In genomic region chr3:65528614-65529470, GRCm38 (mm10) we compare ENCODE assay signal across 8 mouse cellular contexts. TPM values are rescaled to one million over a fixed set of nuclear protein-coding genes. Genes with fewer than 3 reads are reported as not detected.
DNase-seq lines count a peak whose midpoint lies in the region; ATAC-seq and TF ChIP-seq lines count a peak whose summit lies in the region.

No protein-coding gene starts in this region.

- ATAC-seq in granulocyte monocyte progenitor cell, adult 5-6 weeks (replicated peaks; ENCODE audit: poor library complexity, severe bottlenecking), result peak; percentile 51
- peak; percentile 39 for ATAC-seq in intestine, postnatal 0 days

- TF ChIP-seq CTCF in intestine, postnatal 0 days (IDR thresholded peaks at IDR 0.05; ENCODE audit: low read depth), result peak; percentile 76

- peak; percentile 79 for DNase-seq in adrenal gland, adult 2 months
- DNase-seq in embryo, embryonic 11 days, result peak; percentile 88
- DNase-seq in left cerebral cortex, postnatal 36 days (ENCODE audit: low spot score in 2 of 2), result peak; percentile 61 to 64
- peak; percentile 76 for DNase-seq in mesoderm, embryonic 11.5 days (ENCODE audit: low read depth, low spot score)
- DNase-seq in right cerebral cortex, postnatal 25 days, result peak; percentile 65
- DNase-seq in urinary bladder, postnatal 25 days (ENCODE audit: low spot score), result peak; percentile 56

- H3K27ac ChIP-seq in intestine, postnatal 0 days (ENCODE audit: low read depth, low read length), result peak overlapping the region; percentile 98

- no peaks in the 10 kb centered on the region for H3K27me3 ChIP-seq in intestine, postnatal 0 days (replicated peaks; ENCODE audit: control insufficient read depth, insufficient read depth, low read length)

- H3K9ac ChIP-seq in intestine, postnatal 0 days (ENCODE audit: low read depth, low read length), result peak overlapping the region; percentile 98

- peak overlapping the region; percentile 79 for H3K4me2 ChIP-seq in intestine, postnatal 0 days (replicated peaks; ENCODE audit: low read depth)

- intact Hi-C loops in left cerebral cortex, postnatal 36 days (cut with DNase I), result loop anchor here (2.0 to 5.0 kb wide), 5 partner anchors 87 to 398 kb away; partner anchors contain the start of gene Lekr1

- under 1% methylated on average over 95 of the region's 97 CpGs for WGBS in intestine, postnatal 0 days

- H3K9me3 ChIP-seq in intestine, postnatal 0 days (ENCODE audit: control insufficient read depth), result no peaks in the 10 kb centered on the region

- H3K4me1 ChIP-seq in intestine, postnatal 0 days (replicated peaks; ENCODE audit: control insufficient read depth, insufficient read depth, low read length), result no peaks in the 10 kb centered on the region

- no peaks in the 10 kb centered on the region for H3K36me3 ChIP-seq in intestine, postnatal 0 days (ENCODE audit: control insufficient read depth, insufficient read depth)

- H3K4me3 ChIP-seq in intestine, postnatal 0 days (ENCODE audit: low read depth, low read length), result peak overlapping the region; percentile 98

RNA-seq across cellular contexts. Expression of gene Tiparp, which starts 0.6 kb away (rescaled TPM):
- total RNA-seq in adrenal gland, adult 2 months (2021), result 10 to 100 TPM; 14.9 to 19.1 TPM
- polyA plus RNA-seq in adrenal gland, adult 2 months (2012; rRNA removed), result 2.9 and 3.2 TPM in 2 replicates
- 10.0 and 16.2 TPM in 2 replicates for total RNA-seq in granulocyte monocyte progenitor cell, adult 5-6 weeks (2014; fragmentation: Nextera tagmentation)
- 30.0 and 32.4 TPM in 2 replicates for total RNA-seq in granulocyte monocyte progenitor cell, adult 5-6 weeks (2017)
- polyA plus RNA-seq in intestine, postnatal 0 days (2015; fragmentation: Nextera tagmentation; extraction: Ambion mirVana), result 26.0 and 26.6 TPM in 2 replicates
- 10 to 100 TPM in 1 of 2 experiments, 1 to 10 TPM in 1; 9.8 to 11.9 TPM for total RNA-seq in left cerebral cortex, postnatal 36 days (2021)

Comparison
In these comparisons a context has a peak if more than half of its experiments do, and no peak if none do; other contexts are left out.
1. Peak in every context shown above with its lines: DNase-seq, ATAC-seq, H3K4me3 ChIP-seq and H3K27ac ChIP-seq.